Mouse (Mus musculus) testis, adult 10 weeks (tissue): Measurements from ENCODE around the gene Olfr651. TPM values are rescaled to one million over a fixed set of nuclear protein-coding genes. Genes with fewer than 3 reads are reported as not detected.

ENCODE experiments used
- polyA plus RNA-seq: library from polyadenylated mRNA; stranded (reverse); fragments of 350-450 nt; fragmentation: Illumina TruSeq; extraction: RNeasy Lipid Tissue Mini Kit (QIAGEN cat#74804); gene quantifications from one replicate; pipeline ENCODE4 v1.2.3, GENCODE M21; 2014; ENCODE audit warnings: low read depth, low replicate concordance

The Olfr651 gene
- polyA plus RNA-seq, result not detected

GRCm38 (mm10) chr7:104549833-104550232, at the start of gene Olfr651:
Gene Olfr651, plus strand, starts transcription at chr7:104550133.

DNA sequence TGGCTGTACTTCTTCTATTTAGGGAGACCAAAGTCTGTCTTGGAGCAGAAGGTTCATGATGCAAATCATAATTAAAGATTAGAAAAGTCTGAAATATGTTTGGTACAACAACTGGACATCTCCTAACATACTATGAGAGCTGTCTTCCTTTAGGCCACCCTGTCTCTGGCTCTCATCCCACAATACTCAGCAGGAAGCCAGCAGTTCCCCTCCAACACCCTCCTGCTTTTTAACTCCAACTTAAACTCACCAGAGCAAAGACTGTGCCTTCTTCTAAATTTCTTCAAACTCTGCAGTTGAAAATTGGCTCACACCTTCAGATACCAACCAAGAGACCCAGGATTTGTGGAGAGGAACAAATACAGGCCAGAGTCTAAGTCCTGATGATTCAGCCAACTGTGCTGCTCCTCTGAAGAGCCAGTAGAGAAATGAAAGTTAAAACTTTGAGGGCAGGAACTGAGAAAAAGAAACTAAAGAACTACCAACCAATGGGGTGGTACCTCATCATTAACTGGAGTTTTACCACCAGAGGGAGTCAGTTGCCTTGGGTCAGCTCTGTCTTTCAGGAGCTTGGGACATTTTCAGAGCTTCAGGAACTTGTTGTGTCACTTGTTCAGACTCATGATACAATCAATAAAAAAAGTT, 42.4 kb upstream of the Olfr651 start, which contains the start of gene Trim30d:
Gene Trim30d (minus strand): TSS at position 429 of the 645 bp plus-strand sequence.

DNA sequence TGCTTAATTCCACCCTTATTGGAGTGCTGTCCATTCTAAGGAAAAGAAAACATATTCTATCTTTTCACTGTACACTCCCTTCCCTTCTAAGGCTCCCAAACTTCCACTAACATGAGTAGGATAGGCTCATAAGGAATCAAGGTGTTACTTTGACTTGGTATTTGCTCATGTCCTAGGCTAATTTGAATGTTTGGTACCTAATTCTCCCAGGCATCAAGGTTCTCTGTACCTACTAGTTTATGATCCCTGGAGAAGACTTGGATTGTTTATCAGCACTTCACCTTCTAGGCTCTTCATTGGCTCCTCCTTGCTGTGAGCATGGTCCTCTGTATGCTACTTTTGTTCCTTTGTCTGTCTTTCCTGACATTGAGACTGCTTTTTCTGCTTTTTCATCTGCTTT, 10.7 kb downstream of the Olfr651 start, which contains the start of gene Olfr652:
Gene Olfr652 (plus strand): TSS at position 301 of the 400 bp plus-strand sequence.

GRCm38 (mm10) chr7:104577014-104577413, 27.1 kb downstream of the Olfr651 start, which contains the start of gene Olfr653:
Gene Olfr653, plus strand, starts transcription at chr7:104577314.

DNA sequence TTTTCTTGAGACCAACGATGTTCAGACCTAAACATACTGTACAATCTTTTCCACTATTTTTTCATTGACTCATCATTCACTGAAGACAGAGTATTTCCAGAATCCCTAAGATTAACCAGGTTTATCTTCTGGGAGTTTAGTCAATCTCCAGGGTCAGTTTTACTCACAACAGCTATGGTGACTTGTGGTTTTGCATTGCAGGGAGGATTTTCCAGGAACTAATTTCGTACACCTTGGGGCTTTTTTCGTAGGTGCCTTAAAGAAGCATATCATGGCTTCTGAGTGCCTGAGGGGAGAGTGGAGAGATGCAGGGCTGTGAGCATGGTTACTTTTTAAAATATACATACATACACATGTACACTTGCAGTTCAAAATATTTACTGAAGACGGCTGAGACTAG, 36.8 kb downstream of the Olfr651 start, which contains the start of gene Olfr654:
Gene Olfr654 (plus strand): TSS at position 301 of the 400 bp plus-strand sequence.

GRCm38 (mm10) chr7:104601679-104602078, 51.7 kb downstream of the Olfr651 start, which contains the start of gene Olfr655:
Gene Olfr655, minus strand, starts transcription at chr7:104601779.

Other genes starting within 250 kb of the Olfr651 start
- gene Trim12a, start 234.7 kb upstream of the Olfr651 start, polyA plus RNA-seq, result 5.9 TPM
- gene Trim34b, start 220.7 kb upstream of the Olfr651 start, polyA plus RNA-seq, result 0.24 TPM
- gene Trim12c, start 196.8 kb upstream of the Olfr651 start, polyA plus RNA-seq, result 3.5 TPM
- gene Trim30b, start 180.2 kb upstream of the Olfr651 start, polyA plus RNA-seq, result 0.29 TPM
- not detected for gene Trim30c, start 149.3 kb upstream of the Olfr651 start, polyA plus RNA-seq
- 2.4 TPM for gene Trim30a, start 84.9 kb upstream of the Olfr651 start, polyA plus RNA-seq
- 4.0 TPM for gene Trim30d, start 42.3 kb upstream of the Olfr651 start, polyA plus RNA-seq
- 0.20 TPM for gene Olfr652, start 10.8 kb downstream of the Olfr651 start, polyA plus RNA-seq
- 0.15 TPM for gene Olfr653, start 27.2 kb downstream of the Olfr651 start, polyA plus RNA-seq
- gene Olfr654, start 36.9 kb downstream of the Olfr651 start, polyA plus RNA-seq, result 1.2 TPM
- gene Olfr655, start 51.6 kb downstream of the Olfr651 start, polyA plus RNA-seq, result not detected
- gene Olfr656, start 63.8 kb downstream of the Olfr651 start, polyA plus RNA-seq, result 0.04 TPM
- not detected for gene Olfr657, start 74.7 kb downstream of the Olfr651 start, polyA plus RNA-seq
- not detected for gene Olfr658, start 97.2 kb downstream of the Olfr651 start, polyA plus RNA-seq
- gene Olfr659, start 116.6 kb downstream of the Olfr651 start, polyA plus RNA-seq, result not detected
- not detected for gene Olfr661, start 136.4 kb downstream of the Olfr651 start, polyA plus RNA-seq
- gene Usp17le, start 227.3 kb downstream of the Olfr651 start, polyA plus RNA-seq, result not detected